Mouse (Mus musculus) erythroid progenitor cell, adult 5-6 weeks (primary cell): ENCODE data around the gene Hoxd4. TPM values are rescaled to one million over a fixed set of nuclear protein-coding genes. Genes with fewer than 3 reads are reported as not detected.

Source experiments
- ATAC-seq: replicated peaks from 2 replicates; pipeline ENCODE4 v1.8.0; 2016; ENCODE audit warnings: moderate number of reproducible peaks, mild to moderate bottlenecking, moderate TSS enrichment, inconsistent platforms; ENCODE audit not compliant: poor library complexity, low FRiP score, severe bottlenecking
- total RNA-seq, 2 experiments: library from RNA; stranded (forward) in 1 of 2; stranded (reverse) in 1 of 2; fragments of 150-400 nt in 1 of 2; fragments of 186-747, 209-891 nt in 1 of 2; gene quantifications; 2 replicates each; pipeline versions ENCODE4 v1.2.3 to v1.2.4; 2015 to 2017; ENCODE audit warnings: low replicate concordance in 2 of 2

Gene Hoxd4
- not detected in 2 replicates for total RNA-seq (2015; ENCODE audit: low replicate concordance)
- not detected in 2 replicates for total RNA-seq (2017; ENCODE audit: low replicate concordance)

DNA sequence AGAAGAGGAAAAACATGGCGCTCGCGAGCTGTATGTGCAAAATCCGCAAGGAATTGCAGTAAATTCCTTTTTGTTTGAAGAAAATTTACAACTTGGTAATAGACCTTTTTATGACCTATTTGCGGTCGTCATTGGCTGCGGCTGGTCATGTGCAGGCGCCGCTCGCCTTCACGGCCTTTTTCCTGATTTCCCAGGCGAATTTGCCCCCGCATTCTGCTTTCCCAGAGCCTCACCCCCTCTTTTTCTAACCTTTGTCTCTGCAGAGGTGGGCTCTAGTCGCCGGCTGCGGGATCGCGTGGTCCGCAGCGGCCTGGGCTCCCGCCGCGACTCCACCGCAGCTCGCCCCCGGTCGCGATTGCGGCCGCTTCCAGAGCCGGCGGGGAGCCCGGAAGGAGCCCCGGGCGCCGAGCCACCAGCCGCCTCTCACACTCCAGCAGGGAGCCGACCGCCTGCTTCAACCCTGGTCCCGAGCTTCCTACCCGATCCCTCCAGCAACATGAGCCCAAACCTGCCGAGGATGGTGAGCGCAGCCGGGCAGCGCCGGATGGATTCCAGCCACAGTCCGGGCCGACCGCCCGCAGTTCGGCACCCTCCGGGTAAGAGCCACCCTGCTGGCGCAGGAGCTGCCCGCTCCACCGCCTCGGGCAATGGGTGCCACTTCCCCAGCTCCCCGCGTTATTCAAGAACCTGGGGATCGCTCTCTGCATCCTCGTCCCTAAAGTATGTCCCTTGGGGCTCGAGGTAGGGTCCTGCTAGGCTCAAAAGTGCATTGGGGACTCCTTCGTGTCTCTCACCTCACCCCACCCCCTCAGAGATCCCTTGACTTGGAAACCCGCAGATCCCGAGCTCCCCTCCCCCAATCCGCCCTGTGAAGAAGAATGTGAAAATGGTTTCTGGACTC is at the start of gene Hoxd4, which contains the start of gene Hoxd3:
Gene Hoxd4, plus strand, starts transcription at position 209 of the 901 bp plus-strand sequence.
Gene Hoxd3, plus strand, starts transcription at position 207 of the 901 bp plus-strand sequence.
- ATAC-seq, result no peak

DNA sequence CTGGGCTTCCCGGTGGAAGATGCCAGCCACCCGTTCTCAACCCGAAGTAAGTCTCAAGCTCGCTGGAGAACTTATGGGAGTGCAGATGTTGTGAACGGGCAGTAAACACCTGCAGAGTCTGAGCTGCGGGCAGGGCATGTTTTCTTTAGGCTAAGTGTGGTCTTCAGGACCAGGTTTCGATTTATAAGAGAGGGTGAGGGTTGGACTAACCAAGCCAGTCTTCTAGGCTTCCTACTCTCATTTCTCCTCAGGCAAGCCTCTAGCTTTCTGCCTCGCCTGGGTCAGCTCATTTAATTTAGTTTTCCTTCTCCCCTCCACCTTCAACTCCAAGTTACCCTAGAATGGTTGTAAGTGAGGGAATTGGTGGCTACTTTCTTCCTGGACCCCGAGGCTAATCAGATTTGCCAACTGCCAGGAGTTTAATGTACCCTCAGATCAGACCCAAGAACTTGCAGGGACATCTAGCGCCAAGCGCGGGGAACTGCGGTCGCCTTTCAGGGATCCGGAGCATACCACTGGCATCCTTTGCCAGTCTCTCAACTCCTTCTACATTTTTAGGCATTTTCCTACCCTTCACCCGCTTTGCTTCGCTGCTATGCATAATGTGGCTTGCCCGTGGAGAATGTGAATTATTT is 48.3 kb upstream of the Hoxd4 start:
- ATAC-seq, result no peak

- no peak for ATAC-seq
These were observed 45.3 kb upstream of the Hoxd4 start for GRCm38 (mm10) chr2:74666411-74666810.

DNA sequence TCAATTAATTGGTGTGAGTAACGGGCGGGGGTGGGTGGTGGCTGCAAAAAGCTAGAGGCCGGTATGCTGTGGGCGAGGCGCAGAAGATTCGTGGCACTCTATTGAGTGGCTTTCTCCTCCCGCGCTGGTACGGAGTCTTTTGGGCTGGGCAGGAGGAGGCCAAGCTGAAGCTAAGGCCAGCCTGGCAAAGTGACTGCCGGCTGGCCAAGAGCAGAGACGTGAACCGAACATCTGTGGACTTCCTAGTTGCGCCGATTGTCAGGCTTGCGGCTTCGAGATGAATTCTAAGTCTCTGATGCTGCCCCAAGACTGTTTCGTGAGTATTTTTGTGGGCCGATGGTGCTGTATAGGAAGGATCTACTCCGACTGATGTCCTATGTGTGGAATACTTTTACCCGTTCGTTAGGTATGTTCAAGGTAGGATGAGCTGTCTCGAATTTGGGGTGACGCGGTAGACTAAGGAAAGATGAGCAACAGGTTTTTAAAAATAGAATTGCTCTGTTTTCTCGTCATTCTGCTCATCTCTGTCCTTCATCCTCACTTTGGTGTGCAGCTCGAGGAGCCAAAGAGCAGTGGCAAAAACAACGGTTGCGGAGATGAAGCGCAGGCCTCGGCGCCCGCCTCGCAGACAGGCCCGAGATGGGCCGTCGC is 44.4 kb upstream of the Hoxd4 start:
- no peak for ATAC-seq

- ATAC-seq, result no peak
These were observed 43.8 kb upstream of the Hoxd4 start, which contains the start of gene Hoxd13 for GRCm38 (mm10) chr2:74667842-74668357. Hoxd13 (plus strand) TSS chr2:74668310.

GRCm38 (mm10) chr2:74668370-74669229 is 43.1 kb upstream of the Hoxd4 start:
- ATAC-seq, result no peak

- no peak for ATAC-seq
These were observed 42.5 kb upstream of the Hoxd4 start for GRCm38 (mm10) chr2:74669230-74669578.

DNA sequence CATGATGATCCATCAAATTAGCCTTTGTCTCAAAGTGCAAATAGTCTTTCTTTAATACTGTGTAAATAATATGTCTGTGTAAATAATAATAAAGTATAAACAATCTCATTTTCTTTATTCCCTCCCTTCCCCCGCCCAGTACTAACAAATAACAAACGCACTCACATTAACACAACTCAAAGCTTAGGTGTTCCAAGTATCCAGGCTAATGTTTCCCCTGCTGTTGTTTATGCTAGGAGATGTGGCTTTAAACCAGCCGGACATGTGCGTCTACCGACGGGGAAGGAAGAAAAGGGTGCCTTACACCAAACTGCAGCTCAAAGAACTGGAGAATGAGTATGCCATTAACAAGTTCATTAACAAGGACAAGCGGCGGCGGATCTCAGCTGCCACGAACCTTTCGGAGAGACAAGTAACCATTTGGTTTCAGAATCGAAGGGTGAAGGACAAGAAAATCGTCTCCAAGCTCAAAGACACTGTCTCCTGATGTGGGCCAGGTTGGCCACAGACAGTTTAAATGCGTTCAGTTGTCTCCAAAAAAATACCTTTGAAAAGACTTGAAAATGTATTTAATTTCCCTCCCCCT is 42.0 kb upstream of the Hoxd4 start:
- no peak for ATAC-seq

- no peak for ATAC-seq
These were observed 41.0 kb upstream of the Hoxd4 start for GRCm38 (mm10) chr2:74670632-74671188.

DNA sequence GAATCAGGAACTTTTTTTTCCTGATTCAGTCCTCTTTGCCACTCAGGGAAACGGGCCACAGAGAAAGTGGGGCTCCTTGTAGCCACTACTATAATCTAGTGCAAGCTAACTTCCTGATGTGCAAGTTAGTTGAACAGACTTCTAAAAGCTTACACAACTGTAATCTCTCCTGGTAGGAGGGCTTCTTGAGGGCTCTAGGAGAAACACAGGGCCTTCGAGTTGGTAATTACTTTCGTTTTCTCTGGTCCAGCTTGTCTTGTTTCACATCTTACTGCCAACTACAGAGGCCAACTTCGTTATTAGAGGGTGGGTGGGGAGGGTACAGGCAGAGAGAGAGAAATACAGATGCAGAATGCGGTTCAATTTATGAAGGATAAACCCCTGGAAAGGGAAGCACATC is 39.9 kb upstream of the Hoxd4 start:
- ATAC-seq, result no peak

- ATAC-seq, result no peak
These were observed 39.0 kb upstream of the Hoxd4 start for GRCm38 (mm10) chr2:74672481-74673362.

DNA sequence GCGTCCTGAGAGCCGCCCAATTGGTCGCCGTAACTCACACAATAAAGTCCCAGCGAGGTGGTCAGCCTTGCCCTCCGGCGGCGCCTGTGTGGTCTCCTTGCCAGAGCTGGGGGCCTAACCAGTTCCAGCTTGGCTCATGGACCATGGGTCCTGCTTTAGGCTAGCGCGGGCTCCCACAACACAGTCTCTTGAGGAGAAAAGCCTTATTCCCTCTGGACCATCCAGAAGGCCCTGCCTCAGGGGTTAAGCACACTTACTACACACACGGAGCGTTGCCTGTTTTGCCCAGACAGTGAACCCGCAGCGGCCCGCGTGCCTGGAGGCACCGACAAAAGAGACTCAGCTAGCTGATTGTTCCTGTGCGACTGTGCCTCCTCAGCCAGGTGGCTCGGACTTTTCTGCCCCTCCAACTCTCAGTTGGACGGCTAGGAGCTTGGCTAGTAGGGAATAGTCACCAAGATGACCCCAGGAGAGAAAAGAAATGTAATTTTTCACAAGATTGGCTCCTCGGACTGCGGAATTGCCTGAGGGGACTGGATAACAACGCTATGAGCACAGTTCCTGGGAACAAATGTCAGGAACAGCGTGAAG is 37.8 kb upstream of the Hoxd4 start:
- ATAC-seq, result no peak

- no peak for ATAC-seq
These were observed 36.7 kb upstream of the Hoxd4 start, which contains the start of gene Hoxd12 for GRCm38 (mm10) chr2:74674881-74675665. Hoxd12 (plus strand) TSS chr2:74675013.

DNA sequence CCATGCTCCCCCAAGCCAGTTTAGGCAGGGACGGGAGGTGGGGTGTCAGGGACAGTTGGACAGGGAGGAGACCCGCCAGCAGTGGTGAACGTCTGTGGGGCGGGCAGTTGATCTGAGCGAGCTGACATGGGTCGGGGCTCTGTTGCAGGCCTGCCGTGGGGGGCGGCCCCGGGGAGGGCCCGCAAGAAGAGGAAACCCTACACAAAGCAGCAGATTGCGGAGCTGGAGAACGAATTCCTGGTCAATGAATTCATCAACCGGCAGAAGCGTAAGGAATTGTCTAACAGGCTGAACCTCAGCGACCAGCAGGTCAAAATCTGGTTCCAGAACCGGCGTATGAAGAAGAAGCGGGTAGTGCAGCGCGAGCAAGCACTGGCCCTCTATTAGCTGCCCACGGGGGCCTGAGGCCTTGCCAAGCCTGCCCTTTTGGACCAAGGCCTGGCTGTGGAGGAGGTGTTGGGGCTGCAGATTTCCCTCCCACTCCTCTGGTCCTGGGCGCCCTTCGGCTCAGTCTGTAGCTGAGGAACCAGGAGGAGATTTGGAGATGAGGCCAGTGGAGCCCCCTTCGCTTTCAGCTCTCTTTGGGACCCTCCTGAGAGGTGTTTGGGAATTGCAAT is 36.0 kb upstream of the Hoxd4 start:
- ATAC-seq, result no peak

DNA sequence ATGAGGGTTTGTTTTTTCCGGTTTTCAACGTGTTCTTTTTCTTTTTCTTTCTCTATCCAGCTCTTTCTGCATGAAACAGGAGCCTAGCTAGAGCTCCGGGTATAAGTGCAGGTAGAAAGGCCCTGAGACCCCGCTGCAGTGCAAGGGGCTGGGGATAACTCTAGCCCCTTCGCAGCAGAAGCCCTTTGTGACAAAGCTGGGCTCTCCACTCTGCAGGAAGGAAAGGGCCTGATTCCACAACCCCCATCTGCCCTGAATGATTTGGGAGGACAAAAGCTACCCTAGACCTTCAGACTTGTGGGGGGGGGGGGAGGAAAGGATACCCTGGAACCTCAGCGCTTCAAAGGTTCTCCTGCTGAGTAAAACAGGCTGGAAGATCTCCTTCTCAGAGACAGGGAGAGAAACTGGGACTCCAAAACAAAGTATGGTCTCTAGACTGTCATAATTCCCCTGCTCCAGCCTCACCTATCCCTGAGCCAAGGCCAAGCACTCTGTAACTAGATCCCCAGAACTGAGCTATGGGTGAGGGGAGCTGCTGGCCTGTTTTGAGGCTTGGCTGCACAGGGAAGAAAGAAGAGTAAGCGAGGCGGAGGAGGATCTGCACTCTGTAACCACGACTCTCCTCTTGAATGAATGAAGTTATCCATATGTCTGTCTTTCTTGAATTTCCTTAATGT is 35.2 kb upstream of the Hoxd4 start:
- ATAC-seq, result no peak

- ATAC-seq, result no peak
These were observed 34.6 kb upstream of the Hoxd4 start for GRCm38 (mm10) chr2:74677106-74677505.
